Mouse (Mus musculus) spleen, adult 2 months (tissue): ENCODE measurements at regions not wholly inside any gene's neighbourhood (a gene's known extent, or its start where the extent isn't known, plus 50 kb on each side); places are given as distances from the start of the nearest gene placed in this dataset.

Experiments used
- CTCF ChIP-seq: fragments of 200-500 bp; IDR thresholded peaks from 2 replicates; pipeline ENCODE4 v1.5.1; 2011; ENCODE audit warnings: mild to moderate bottlenecking, inconsistent platforms; ENCODE audit not compliant: insufficient read depth, insufficient read length, insufficient replicate concordance; ENCODE audit errors: extremely low read depth
- POLR2A ChIP-seq: fragments of 200-500 bp; IDR thresholded peaks from 2 replicates; pipeline ENCODE4 v1.6.1; 2011; ENCODE audit warnings: low read depth, low read length, inconsistent platforms

DNA sequence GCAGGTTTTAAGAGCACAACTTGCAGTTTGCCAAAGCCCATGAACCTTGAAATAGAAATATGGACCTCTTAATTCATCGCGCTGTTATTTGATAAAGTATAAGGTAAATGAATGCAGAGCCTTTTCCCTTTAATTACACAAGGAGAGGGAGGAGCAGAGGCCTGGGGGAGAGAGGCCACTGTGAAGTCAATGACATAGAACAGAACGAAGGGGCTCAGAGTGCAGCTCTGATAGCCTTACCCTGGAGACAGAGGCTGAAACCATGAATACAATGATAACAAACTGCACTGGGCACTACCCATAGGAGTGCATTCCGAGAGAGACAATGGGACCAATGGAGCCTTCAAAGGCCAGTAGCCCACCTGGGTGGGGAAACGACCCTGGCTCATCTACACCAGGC, 215.3 kb upstream of the Zmiz1 start:
- TF ChIP-seq CTCF (no peak), POLR2A (no peak)
